Mouse (Mus musculus) kidney, postnatal 36 days (tissue): ENCODE results near the gene Svs2.
"Not testable (repeated sequence)": the region's sequence is repeated elsewhere in the genome, so short reads cannot be mapped to it uniquely, and the experiment has no call there.

Experiments used
- DNase-seq, 2 experiments: peaks; one replicate each; pipeline ENCODE4 v3.0.0; 2021 to 2022; ENCODE audit warnings: mixed read lengths in 2 of 2

Svs2 gene

DNA sequence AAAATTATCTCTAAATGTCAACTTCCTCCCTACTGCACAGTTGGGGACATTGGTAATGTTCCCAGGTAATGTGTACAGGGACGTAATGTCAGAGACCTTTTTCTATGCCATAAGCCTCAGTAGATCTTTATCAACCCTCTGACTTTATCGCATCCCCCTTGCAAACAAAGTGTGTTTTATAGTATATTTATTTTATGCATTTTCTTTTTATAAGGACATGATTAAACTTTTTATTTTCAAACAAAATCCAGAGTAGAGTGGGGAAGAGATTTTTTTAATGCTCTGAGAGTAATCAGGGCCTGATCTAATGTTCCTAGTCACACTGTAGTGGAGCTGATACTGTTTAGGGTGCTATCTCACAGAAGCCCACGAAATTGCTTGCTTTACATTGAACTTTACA is at the start of gene Svs2:
Gene Svs2, minus strand, starts transcription at position 101 of the 400 bp plus-strand sequence.
- no peak for DNase-seq

DNA sequence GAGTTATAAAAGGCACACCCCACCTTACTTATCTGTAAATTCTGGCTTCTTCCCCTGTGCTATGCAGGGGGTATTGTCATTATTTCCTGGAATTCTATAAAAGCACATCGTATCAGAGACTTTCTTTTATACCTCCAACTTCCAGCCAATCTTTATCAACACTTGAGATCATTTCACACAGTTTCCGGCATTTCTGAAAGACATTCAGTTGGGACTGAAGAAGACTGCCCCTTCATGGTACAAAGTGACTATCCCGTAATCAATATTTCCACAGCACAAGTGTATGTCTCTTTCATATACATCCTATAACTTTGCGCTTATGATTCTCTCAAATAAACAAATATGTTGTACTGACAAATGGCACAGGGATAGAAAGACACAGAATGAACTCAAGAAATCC is 40.1 kb upstream of the Svs2 start, which contains the start of gene Svs4:
Gene Svs4, minus strand, starts transcription at position 101 of the 400 bp plus-strand sequence.
- no peak for DNase-seq

DNA sequence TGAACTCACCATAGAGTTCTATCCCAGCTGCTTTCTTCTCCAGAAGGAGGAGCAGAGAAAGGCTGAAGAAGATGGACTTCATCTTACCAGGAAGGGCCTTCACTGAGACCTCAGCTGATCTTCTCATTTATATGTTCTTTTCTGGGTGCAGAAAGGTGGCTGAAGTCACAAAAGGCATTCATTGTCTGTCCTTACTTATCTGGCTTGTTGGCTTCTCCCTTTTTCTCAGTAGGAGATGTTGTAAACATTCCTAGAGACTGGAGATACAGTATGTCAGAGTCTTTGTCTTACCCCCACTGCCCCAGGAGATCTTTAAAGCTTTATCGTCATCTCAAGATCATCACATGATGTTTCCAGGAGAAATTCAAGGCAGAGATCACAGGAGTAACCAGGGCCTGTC is 18.3 kb upstream of the Svs2 start, which contains the start of gene Svs3b:
Gene Svs3b, minus strand, starts transcription at position 101 of the 400 bp plus-strand sequence.
- not testable (repeated sequence) for DNase-seq

DNA sequence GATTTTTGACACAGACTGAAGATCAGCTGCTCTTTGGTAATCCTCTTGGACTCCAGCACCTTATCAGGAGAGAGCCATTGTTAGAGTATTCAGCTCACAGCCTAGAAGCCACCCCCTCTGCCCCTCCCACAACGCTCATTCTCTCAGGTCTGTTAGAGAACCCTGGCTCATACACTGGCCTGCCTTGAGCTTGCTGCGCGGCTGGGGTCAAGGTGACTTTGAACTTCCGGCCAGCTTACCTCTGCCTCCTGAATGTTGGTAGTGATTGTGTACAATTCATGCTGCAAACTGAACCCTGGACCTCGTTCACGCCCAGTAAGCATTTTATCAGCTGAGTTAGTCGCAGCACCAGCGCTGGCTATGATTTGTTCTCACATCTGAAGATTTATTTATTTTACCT is 5.6 kb downstream of the Svs2 start:
- no peak for DNase-seq

DNA sequence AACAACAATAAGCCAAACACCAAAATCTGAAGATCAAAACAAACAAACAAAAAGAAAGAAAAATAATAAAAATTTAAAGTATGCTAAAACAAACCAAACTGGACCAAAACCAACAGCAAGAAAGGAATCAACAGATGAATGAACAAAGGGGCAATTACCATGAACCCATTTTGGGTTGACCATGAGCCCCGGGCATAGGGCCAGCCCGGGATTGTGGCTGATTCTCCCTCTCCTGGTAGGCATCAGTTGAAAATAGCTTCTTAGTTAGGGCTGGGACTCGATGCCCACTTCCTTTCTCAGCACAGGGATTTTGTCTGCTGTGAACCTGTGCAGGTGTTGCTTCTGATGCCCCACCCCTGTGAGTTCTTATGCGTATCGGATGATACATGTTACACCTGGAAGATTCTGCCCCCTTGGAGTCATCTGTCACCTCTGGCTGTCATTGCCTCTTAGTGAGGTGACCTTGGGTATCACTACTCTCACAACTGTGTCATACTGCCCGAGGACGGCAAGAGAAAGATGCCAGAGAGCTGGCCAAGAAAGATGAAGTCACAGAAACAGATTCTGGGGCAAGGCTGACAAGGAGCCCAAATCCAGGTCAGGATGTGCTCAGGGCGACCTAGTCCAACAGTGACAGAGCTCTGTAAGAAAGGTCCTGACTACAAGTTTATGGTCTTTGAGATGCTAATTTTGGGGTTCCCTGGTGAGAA is 9.8 kb downstream of the Svs2 start:
- no peak for DNase-seq

DNA sequence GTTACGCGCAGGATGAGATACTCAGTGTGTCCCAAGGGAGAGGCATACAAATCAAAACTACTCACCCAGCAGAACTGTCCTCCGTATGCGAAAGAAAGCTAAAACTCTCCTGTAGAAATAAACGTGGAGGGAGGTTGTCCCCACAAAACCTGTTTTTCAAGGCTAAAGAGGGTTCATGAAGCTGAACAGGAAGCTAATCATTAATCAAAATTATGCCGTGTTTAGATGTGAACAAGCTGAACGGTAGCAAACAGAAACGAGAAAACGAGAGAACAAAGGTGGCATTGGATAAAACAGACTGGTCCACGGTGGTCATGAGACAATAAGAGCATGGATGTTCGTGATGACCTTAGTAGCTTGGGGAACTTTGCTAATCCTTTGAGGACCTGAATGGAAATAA is 16.7 kb downstream of the Svs2 start, which contains the start of gene Wfdc15b:
Gene Wfdc15b, minus strand, starts transcription at position 139 of the 400 bp plus-strand sequence.
- peak in 1 of 2 experiments; percentile 30 for DNase-seq

DNA sequence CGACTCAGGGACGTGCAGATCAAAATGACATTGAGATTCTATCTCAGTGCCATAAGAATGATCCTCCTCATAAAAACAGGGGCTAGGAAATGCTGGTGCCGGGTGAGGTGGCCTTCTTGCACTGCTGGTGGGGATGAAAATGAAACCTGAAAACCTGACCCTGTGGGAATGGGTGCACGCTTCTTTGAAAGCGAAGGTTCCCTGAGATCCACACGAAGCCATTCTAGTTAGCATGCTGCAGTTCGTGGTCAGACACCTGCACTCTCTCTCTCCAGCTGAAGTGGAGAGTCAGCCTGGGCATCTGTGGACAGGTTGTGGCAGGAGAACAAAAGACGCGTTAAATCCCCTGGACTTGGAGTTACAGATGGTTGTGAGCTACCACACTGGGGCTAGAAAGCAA is 19.0 kb downstream of the Svs2 start:
- DNase-seq = no peak

DNA sequence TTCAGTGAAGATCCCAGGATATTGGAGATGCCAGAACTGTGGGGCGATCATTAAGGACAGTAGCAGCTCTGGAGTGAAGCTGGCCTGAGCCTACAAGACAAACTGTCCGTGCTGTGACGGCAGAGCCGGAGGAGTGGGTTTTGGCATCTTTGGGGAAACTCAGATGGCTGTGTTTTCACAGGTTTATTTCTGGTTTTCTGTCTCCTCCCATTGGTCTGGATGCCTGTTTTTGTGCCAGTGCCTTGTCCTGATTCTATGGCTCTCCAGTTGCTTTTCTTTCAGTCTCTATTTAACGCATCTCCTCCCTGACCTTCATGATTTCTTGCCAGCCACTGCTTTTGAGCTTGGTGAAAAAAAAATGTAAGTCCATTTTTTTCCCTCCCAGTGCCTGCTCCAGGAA is 25.6 kb downstream of the Svs2 start:
- DNase-seq = no peak

DNA sequence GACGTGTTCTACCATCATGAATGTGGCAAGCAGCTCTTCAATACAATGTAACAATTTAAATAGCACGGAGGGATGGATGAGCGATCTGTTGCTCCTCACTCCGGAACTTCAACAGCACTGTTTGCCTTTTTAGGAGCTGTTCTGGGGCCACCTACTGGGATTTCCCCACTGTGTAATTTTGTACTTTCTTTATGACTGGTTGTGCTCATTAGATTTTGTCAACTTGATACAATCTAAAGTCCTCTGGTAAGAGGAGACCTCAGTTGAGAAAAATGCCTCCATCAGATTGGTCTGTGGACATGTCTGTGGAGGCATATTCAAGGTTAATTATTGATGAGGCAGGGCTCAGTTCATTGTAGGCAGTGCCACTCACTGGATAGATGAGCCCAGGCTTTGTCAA is 27.4 kb downstream of the Svs2 start:
- DNase-seq = no peak

DNA sequence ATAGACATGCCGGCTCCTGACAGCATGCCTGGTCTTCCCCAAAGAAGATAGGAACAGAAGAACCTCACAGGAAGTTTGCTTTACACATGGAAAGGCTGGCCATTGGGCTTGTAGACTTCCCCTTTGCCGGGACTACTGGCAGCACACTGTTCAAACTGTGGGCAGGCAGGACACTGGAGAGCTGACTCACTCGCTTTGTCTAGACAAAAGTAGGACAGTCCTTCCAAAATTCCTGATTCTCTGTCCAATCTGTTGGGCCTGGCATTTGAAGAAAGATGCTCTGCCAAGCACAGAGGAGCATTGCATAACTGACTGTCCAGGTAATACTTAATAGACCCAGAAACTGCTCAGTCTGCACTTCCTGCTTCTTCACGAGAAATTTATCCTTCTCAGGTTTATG is 31.6 kb downstream of the Svs2 start:
- no peak for DNase-seq

DNA sequence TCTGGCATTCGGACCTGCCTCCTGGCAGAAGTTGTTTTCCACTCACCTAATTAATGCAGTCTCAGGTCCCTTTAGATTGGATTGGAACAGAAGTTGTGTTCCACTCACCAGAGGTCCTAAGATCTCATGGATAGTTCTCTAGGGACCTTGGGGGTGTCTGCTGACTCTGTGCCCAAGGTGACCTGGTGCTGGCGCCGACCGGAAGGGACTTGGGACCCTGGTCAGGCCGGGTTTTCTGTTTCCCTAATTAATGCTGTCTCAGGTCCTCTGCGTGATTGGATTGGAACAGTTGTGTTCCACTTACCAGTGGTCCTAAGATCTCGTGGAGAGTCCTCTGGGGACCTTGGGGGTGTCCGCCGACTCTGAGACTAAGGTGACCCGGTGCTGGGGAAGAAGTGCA is 32.3 kb downstream of the Svs2 start:
- peak; percentile 44 to 60 for DNase-seq

DNA sequence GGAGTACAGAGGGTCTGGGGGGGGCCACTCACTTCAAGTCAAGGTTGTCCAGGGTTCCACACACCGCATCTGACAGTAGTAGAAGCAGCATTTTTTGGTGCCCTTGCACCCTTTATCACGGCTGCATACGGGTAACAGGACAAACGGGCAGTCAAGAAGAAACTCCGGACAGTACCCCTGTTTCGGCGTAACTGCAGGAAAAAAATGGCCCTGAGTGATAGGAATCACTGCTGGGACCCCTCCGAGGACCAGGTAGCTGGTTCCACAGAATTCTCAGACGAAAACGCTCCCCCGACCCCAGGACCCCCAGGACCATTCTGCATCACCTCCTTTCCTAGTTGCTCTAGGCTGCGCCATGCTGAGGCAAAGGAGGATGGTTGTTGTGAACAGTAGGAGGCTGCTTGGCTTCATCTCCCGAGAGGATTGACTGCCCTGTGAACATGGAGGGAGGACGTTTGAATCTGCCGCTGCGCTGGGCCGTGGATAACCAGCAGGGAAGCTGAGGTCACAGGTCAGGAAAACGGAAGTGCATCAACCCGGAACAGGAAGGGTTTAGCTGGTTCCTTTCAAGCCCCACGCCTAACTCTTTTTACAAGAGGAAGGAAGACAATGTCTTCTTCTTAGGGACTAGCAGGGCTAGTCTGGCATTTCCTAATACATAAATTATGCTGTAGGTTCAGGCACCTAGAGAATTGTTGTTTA is 38.5 kb downstream of the Svs2 start, which contains the start of gene Wfdc15a:
Gene Wfdc15a, minus strand, starts transcription at position 505 of the 702 bp plus-strand sequence.
- no peak for DNase-seq

DNA sequence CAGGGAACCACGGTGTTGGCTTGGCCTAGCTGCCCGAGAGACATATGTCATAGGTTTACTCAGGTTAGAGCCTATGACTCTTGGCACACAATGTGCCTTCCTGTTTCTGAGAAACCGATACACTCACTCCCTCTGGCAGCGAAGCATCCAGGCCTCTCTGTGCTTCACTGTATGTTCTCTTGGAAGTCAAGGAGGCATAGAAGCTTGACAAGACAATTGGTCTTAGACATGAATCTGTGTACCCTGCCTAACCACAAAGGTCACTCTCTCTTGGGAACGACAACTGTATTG is 41.6 kb downstream of the Svs2 start:
- no peak for DNase-seq

DNA sequence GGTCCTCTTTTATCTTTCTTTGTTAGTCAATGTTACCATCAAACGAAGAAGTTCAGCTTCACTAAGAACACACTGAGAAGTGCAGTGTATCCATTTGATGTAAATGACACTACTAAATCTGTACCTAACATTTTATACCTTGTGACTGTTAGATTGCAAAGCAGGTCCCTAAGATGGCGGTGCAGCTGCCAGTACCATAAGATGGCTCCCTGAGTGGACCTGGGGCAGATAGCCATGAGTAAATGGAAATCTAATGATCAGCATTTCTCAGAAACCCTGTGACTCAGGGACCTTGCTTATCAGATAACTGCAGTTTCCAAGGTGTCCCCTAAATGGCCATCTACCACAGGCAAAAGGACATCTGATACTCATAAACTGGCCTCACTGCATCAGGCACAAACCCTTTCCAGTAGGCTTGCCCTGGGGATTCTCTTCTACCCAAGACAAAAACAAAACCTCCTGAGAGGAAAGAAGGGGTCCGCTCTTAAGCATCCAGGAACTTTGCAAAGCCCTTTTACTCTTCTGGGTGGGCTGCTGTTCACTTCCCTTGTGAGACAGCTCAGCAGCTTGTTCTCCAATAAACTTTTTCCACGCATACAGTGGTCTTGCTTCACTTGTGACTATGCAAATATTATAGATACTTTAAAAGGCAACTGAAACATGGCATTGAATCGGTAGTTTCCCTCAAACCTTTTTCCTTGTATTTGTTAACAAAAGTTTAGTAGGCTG is 42.1 kb downstream of the Svs2 start:
- DNase-seq = no peak

DNA sequence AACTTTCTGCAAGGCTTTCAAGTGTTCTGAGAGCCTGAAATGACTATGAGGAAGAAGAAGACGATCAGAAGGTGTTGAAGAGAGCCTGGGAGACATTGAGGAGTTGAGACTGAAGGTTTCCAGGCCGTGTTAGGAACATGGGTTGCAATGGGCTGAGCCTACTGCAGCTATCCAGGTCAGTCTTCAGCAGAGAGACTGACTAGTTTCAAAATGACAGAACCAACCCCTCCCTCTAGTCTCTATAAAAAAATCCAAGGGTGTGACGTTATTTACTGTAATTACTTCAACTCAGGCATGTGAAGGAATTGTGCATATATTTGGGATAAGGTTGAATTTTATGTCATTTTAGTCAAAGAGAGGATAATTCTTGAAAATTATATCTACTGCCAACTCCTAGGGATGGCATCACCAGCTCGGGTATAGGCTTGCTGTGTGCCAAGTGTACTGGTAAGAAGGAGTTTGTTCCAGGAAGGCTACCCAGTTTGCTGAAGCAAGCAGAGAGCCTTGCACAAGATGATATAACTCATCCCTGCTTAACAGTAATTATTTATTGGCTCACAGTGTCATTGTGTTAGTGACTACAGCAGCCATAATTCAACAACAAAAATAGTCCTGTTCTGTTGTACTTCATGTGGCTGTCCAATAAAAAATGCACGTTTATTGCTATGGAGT is 43.2 kb downstream of the Svs2 start:
- DNase-seq = no peak

DNA sequence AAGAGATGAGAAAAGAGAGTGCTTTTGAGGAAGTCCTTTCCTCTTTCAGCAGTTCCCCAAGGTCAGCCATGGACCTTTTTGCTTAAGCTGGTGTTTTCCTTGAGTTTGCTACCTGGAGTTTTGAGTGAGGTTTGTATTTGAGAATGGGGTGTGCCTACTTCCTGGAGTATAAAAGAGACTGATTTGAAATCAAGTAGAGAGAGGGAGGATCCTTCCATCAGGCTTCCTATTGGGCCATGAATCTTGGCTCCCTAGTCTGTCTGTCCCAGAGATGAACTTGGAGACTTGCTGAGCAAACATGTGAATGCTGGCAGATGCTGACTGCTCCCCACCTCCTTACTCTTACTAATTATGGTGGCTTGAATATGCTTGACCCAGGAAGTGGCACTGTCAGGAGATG is 46.0 kb downstream of the Svs2 start:
- DNase-seq = no peak

DNA sequence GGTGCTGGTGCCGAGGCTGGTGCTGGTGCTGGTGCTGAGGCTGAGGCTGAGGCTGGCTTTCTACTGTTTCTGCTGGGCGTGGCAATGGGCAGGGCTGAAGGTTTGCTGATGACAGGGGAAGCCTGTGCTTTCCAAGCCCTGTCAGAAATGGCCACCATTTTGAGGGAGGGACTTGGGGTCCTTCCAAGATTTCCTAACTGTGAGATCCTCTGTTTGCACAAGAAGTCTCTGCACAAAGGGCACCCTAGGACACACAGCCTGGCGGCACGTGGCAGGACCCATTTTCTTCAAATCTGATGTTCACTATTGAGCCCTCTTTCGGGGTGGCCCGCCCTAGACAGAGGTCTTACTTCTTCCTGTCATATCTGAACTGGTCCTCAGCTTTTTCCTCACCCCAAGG is 47.7 kb downstream of the Svs2 start, which contains the start of gene Wfdc12:
Gene Wfdc12, minus strand, starts transcription at position 33 of the 400 bp plus-strand sequence.
- no peak for DNase-seq

DNA sequence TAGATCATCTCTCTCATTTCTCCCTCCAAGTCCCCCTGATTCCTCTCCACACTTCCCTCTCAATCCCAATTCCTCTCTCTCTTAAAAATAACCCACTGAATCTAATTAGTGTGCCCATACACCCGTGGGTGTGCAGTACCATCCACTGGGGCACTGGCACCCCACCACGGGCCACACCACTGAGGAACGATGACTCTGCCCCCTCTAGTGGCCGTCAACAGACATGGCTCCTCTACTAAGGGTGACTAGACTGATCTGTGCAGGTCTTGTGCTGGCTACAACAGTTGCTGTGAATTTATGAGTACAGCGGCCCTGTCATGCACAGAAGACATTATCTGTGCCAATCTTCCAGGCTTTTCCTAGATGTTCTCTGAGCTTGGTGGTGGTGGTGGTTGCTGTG is 49.5 kb downstream of the Svs2 start:
- peak in 1 of 2 experiments; percentile 52 for DNase-seq
